ENCODE assay signal across 8 mouse cellular contexts in the genomic region with DNA sequence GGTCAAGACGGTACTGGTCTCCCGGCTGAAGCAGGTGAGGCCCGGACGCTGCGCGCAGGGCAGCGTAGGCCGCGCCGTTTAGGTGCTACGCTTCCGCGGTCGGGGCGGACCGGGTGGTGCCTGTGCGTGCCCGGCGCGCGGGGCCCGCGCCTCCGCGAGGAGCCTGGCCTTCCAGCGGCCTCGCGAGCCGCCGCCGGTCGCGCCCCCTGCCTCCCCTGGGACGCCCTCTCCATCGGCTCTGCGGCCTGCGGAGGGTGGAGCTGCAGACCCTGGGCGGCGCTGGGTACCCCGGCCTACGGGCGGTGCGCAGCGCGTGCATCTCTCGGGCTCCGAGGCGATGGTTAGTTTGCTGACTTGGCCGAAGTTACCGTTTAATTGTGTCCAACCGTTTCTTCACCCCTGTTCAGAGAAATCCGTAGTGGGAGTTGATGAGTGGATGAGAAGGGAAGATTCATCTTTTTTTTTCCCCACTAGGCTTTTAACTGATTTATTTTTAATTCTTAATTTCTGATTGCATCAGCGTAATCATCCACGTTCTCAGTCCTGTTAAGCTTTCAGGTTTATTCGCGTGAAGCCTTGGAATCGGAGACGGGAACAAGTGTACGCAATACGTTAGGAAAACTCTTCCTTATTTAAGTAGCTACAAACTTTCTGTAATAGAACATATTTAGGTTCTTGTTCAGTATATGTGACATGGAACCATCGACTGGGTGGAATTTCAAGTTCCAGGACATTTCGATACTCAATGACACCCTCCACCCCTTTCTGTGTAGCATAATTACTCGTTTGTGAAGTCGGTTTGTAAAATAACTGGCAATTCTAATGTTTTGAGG. TPM values are rescaled to one million over a fixed set of nuclear protein-coding genes. Genes with fewer than 3 reads are reported as not detected.
DNase-seq lines count a peak whose midpoint lies in the region; ATAC-seq and TF ChIP-seq lines count a peak whose summit lies in the region.

No protein-coding gene starts in this region.

- peaks cover 8% of the 10 kb centered on the region for H3K4me1 ChIP-seq in forebrain, embryonic 14.5 days (ENCODE audit: control insufficient read depth, insufficient read depth, low read length)
- no peaks in the 10 kb centered on the region; the same call in 1 of the 2 replicates for H3K4me1 ChIP-seq in testis, adult 2 months (ENCODE audit: control insufficient read depth, insufficient read depth, low read length)

- peak overlapping the region; percentile 87 for H3K4me3 ChIP-seq in forebrain, embryonic 14.5 days (ENCODE audit: low read depth, low read length)
- H3K4me3 ChIP-seq in testis, adult 2 months (ENCODE audit: control insufficient read depth, low read depth, low read length) = peak overlapping the region; percentile 98

- peak overlapping the region; percentile 97 for H3K9ac ChIP-seq in forebrain, embryonic 14.5 days (ENCODE audit: low read length)

- DNase-seq in cerebellum, postnatal 4 days (ENCODE audit: low spot score in 2 of 2) = peak; percentile 54 to 64
- no peak for DNase-seq in cerebellum, adult 11-12 months
- peak; percentile 50 to 57 for DNase-seq in urinary bladder, postnatal 36 days (ENCODE audit: low spot score in 2 of 2)
- DNase-seq in urinary bladder, postnatal 25 days (ENCODE audit: low spot score) = no peak
- peak; percentile 61 for DNase-seq in forebrain, embryonic 14.5 days (ENCODE audit: low spot score)
- DNase-seq in kidney, postnatal 14 days = peak; percentile 78
- DNase-seq in mesoderm, embryonic 11.5 days (ENCODE audit: low read depth, low spot score) = peak; percentile 72

- under 1% methylated on average over 57 of the region's 64 CpGs for WGBS in forebrain, embryonic 14.5 days

- H3K27ac ChIP-seq in forebrain, embryonic 14.5 days (ENCODE audit: low read depth, low read length) = peak overlapping the region; percentile 98
- peak overlapping the region; percentile 94 for H3K27ac ChIP-seq in testis, adult 2 months (ENCODE audit: control insufficient read depth, insufficient read depth, low read depth, low read length)

- no peaks in the 10 kb centered on the region for H3K27me3 ChIP-seq in forebrain, embryonic 14.5 days (replicated peaks; ENCODE audit: control insufficient read depth, insufficient read depth, low read length)
- H3K27me3 ChIP-seq in testis, adult 2 months (ENCODE audit: control insufficient read depth, insufficient read depth, low read length) = no peaks in the 10 kb centered on the region

- peak overlapping the region; percentile 68 for H3K4me2 ChIP-seq in forebrain, embryonic 14.5 days (ENCODE audit: low read length)

- H3K36me3 ChIP-seq in forebrain, embryonic 14.5 days (ENCODE audit: control insufficient read depth, insufficient read depth, low read length) = no peaks in the 10 kb centered on the region
- H3K36me3 ChIP-seq in testis, adult 2 months (ENCODE audit: control insufficient read depth, insufficient read depth, low read length) = peaks cover 3% of the 10 kb centered on the region

- no peak for TF ChIP-seq CTCF in testis, adult 2 months (IDR thresholded peaks at IDR 0.05; ENCODE audit: control insufficient read depth, insufficient read depth, insufficient replicate concordance, low read depth, low read length)

- peak; percentile 54; the same call in 1 of the 2 replicates for TF ChIP-seq POLR2A in testis, adult 2 months (IDR thresholded peaks at IDR 0.05; ENCODE audit: control insufficient read depth, low read depth, low read length)

- no peaks in the 10 kb centered on the region for H3K9me3 ChIP-seq in forebrain, embryonic 14.5 days (replicated peaks; ENCODE audit: control insufficient read depth, low read length)

- ATAC-seq in forebrain, embryonic 14.5 days = peak; percentile 76

RNA-seq across cellular contexts. Expression of a gene that starts 0.7 kb away (rescaled TPM):
- 50.7 and 54.6 TPM in 2 replicates for polyA plus RNA-seq in forebrain, embryonic 14.5 days (2014; fragmentation: Nextera tagmentation; extraction: Ambion mirVana)
- 32.3 and 34.5 TPM in 2 replicates for polyA plus RNA-seq in testis, adult 2 months (2012; rRNA removed)

RNA-seq across cellular contexts. Expression of a gene that starts 39.7 kb away (rescaled TPM):
- polyA plus RNA-seq in forebrain, embryonic 14.5 days (2014; fragmentation: Nextera tagmentation; extraction: Ambion mirVana) = 26.3 and 30.0 TPM in 2 replicates
- 25.7 and 26.9 TPM in 2 replicates for polyA plus RNA-seq in testis, adult 2 months (2012; rRNA removed)

Comparison
In these comparisons a context has a peak if more than half of its experiments do, and no peak if none do; other contexts are left out.
1. DNase-seq: peak in cerebellum, postnatal 4 days (2 of 2), urinary bladder, postnatal 36 days (2 of 2), forebrain, embryonic 14.5 days (single experiment), kidney, postnatal 14 days (single experiment) and mesoderm, embryonic 11.5 days (single experiment); none in cerebellum, adult 11-12 months (single experiment) and urinary bladder, postnatal 25 days (single experiment).